Mouse (Mus musculus) MEL (cell line): ENCODE measurements around the gene Lingo1.

Source experiments
- CTCF ChIP-seq, 3 experiments: IDR thresholded peaks in 2 of 3; conservative IDR thresholded peaks in 1 of 3; 2 replicates each; pipeline ENCODE4 v1.5.1; 2011 to 2012; ENCODE audit warnings: low read length in 3 of 3, low read depth in 2 of 3, mild to moderate bottlenecking in 2 of 3, improper control_type of control experiment in 1 of 3, inconsistent platforms in 1 of 3, mixed read lengths in 1 of 3, moderate library complexity in 1 of 3; ENCODE audit not compliant: control insufficient read depth in 1 of 3, insufficient read depth in 1 of 3, poor library complexity in 1 of 3, severe bottlenecking in 1 of 3
- MXI1 ChIP-seq: IDR thresholded peaks from 2 replicates; pipeline ENCODE4 v1.6.1; 2011; ENCODE audit warnings: mild to moderate bottlenecking, low read depth, low read length, improper control_type of control experiment
- RCOR1 ChIP-seq: IDR thresholded peaks from 2 replicates; pipeline ENCODE4 v1.6.1; 2012; ENCODE audit warnings: low read depth, mild to moderate bottlenecking, inconsistent platforms, low read length, improper control_type of control experiment
- TAL1 ChIP-seq: IDR thresholded peaks from 2 replicates; pipeline ENCODE4 v1.6.1; 2012; ENCODE audit warnings: mild to moderate bottlenecking, inconsistent platforms, low read length, moderate library complexity, mixed read lengths
- USF1 ChIP-seq: IDR thresholded peaks from 2 replicates; pipeline ENCODE4 v1.6.1; 2014; ENCODE audit warnings: low read depth, mild to moderate bottlenecking, inconsistent platforms, low read length, improper control_type of control experiment, moderate library complexity

DNA sequence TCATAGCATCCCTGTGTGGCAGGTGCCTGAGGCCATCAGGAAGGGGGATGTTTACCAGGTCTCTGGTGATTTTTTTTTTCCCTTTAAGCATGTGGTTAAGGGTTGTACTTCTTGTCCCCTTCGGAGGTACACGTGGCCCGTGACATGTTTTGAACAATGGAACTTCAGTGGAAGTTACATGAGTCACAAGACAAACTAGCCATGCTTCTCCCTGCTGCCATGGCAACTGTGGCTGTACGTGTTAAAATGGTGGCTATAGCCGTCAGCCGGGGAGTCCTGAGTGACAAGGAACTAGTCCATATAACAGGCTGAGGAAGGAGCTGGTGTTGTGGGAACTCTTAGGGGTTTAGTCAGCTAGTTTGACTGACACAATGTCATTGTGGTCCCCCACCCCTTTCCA lies 141.1 kb downstream of the Lingo1 start:
- TF ChIP-seq USF1 (no peak), TAL1 (no peak), MXI1 (no peak), CTCF (IDR thresholded peaks at IDR 0.05 in 2 of 3, conservative IDR thresholded peaks at IDR 0.05 in 1 of 3; ENCODE audit: control insufficient read depth in 1 of 3, insufficient read depth in 1 of 3, low read depth in 2 of 3, low read length in 3 of 3, poor library complexity in 1 of 3, severe bottlenecking in 1 of 3) (no peak), RCOR1 (no peak)
